Mouse (Mus musculus): ENCODE measurements at regions not wholly inside any gene's neighbourhood (a gene's known extent, or its start where the extent isn't known, plus 50 kb on each side); places are given as distances from the start of the nearest gene placed in this dataset.

GRCm38 (mm10) chr12:16152108-16152507, 335.4 kb upstream of the Trib2 start:
- Histone ChIP-seq H3K36me3 (no peaks in the 10 kb centered on the region), H3K27me3 (no peaks in the 10 kb centered on the region), H3K9me3 (no peaks in the 10 kb centered on the region), H3K4me2 (no peak overlapping the region), H3K4me3 (no peak overlapping the region), H3K27ac (no peak overlapping the region), H3K4me1 (no peaks in the 10 kb centered on the region), H3K9ac (no peak overlapping the region)
- ATAC-seq (ENCODE audit: borderline replicate concordance, extremely low read depth, low FRiP score, low TSS enrichment): no peak
- 71% methylated on average over 11 of the region's 11 CpGs for WGBS

- no peaks in the 10 kb centered on the region for H3K4me1 ChIP-seq
- ATAC-seq (ENCODE audit: borderline replicate concordance, extremely low read depth, low FRiP score, low TSS enrichment): no peak
- no peak overlapping the region for H3K27ac ChIP-seq
- H3K9me3 ChIP-seq: no peaks in the 10 kb centered on the region
- H3K36me3 ChIP-seq: no peaks in the 10 kb centered on the region
- no peak overlapping the region for H3K9ac ChIP-seq
- no peaks in the 10 kb centered on the region for H3K27me3 ChIP-seq
- 25% methylated on average over 5 of the region's 5 CpGs for WGBS
- no peak overlapping the region for H3K4me2 ChIP-seq
- no peak overlapping the region for H3K4me3 ChIP-seq
These were observed 334.5 kb upstream of the Trib2 start for GRCm38 (mm10) chr12:16151170-16151702.

- no peaks in the 10 kb centered on the region for H3K36me3 ChIP-seq
These were observed 330.2 kb upstream of the Trib2 start for GRCm38 (mm10) chr12:16146919-16147318.

GRCm38 (mm10) chr12:16145621-16146020, 328.9 kb upstream of the Trib2 start:
- 66% methylated on average over 7 of the region's 7 CpGs for WGBS
- no peak for ATAC-seq (ENCODE audit: borderline replicate concordance, extremely low read depth, low FRiP score, low TSS enrichment)
- Histone ChIP-seq H3K27ac (no peak overlapping the region), H3K4me1 (no peaks in the 10 kb centered on the region), H3K9me3 (no peaks in the 10 kb centered on the region), H3K36me3 (no peaks in the 10 kb centered on the region), H3K27me3 (no peaks in the 10 kb centered on the region), H3K9ac (no peak overlapping the region), H3K4me2 (no peak overlapping the region), H3K4me3 (no peak overlapping the region)

More at GRCm38 (mm10) chr12:16146919-16147318, 330.2 kb upstream of the Trib2 start:
- Histone ChIP-seq H3K4me1 (no peaks in the 10 kb centered on the region), H3K4me2 (no peak overlapping the region), H3K27me3 (no peaks in the 10 kb centered on the region), H3K9me3 (no peaks in the 10 kb centered on the region), H3K4me3 (no peak overlapping the region), H3K27ac (no peak overlapping the region), H3K9ac (no peak overlapping the region)
- 58% methylated on average over 2 of the region's 2 CpGs for WGBS
- no peak for ATAC-seq (ENCODE audit: borderline replicate concordance, extremely low read depth, low FRiP score, low TSS enrichment)

GRCm38 (mm10) chr12:16141193-16141592, 324.5 kb upstream of the Trib2 start:
- Histone ChIP-seq H3K9me3 (no peaks in the 10 kb centered on the region), H3K27me3 (no peaks in the 10 kb centered on the region), H3K27ac (no peak overlapping the region), H3K4me1 (no peaks in the 10 kb centered on the region), H3K9ac (no peak overlapping the region), H3K4me3 (no peak overlapping the region), H3K4me2 (no peak overlapping the region), H3K36me3 (no peaks in the 10 kb centered on the region)
- WGBS: 75% methylated on average over 4 of the region's 4 CpGs
- ATAC-seq (ENCODE audit: borderline replicate concordance, extremely low read depth, low FRiP score, low TSS enrichment): no peak

- H3K4me3 ChIP-seq: no peak overlapping the region
- no peaks in the 10 kb centered on the region for H3K9me3 ChIP-seq
- H3K4me1 ChIP-seq: no peaks in the 10 kb centered on the region
- 73% methylated on average over 5 of the region's 5 CpGs for WGBS
- H3K9ac ChIP-seq: no peak overlapping the region
- no peaks in the 10 kb centered on the region for H3K27me3 ChIP-seq
- no peak for ATAC-seq (ENCODE audit: borderline replicate concordance, extremely low read depth, low FRiP score, low TSS enrichment)
- H3K4me2 ChIP-seq: no peak overlapping the region
- no peaks in the 10 kb centered on the region for H3K36me3 ChIP-seq
- H3K27ac ChIP-seq: no peak overlapping the region
These were observed 323.9 kb upstream of the Trib2 start for GRCm38 (mm10) chr12:16140511-16141110.

GRCm38 (mm10) chr12:16139152-16139551, 322.4 kb upstream of the Trib2 start:
- no peaks in the 10 kb centered on the region for H3K4me1 ChIP-seq
- ATAC-seq (ENCODE audit: borderline replicate concordance, extremely low read depth, low FRiP score, low TSS enrichment): no peak
- H3K4me3 ChIP-seq: no peak overlapping the region
- H3K9ac ChIP-seq: no peak overlapping the region
- no peaks in the 10 kb centered on the region for H3K9me3 ChIP-seq
- no peak overlapping the region for H3K27ac ChIP-seq
- H3K27me3 ChIP-seq: no peaks in the 10 kb centered on the region
- H3K36me3 ChIP-seq: no peaks in the 10 kb centered on the region
- H3K4me2 ChIP-seq: no peak overlapping the region
- WGBS: 57% methylated on average over 4 of the region's 4 CpGs

- 74% methylated on average over 3 of the region's 3 CpGs for WGBS
- H3K4me1 ChIP-seq: no peaks in the 10 kb centered on the region
- ATAC-seq (ENCODE audit: borderline replicate concordance, extremely low read depth, low FRiP score, low TSS enrichment): no peak
These were observed 321.1 kb upstream of the Trib2 start for GRCm38 (mm10) chr12:16137801-16138200.

GRCm38 (mm10) chr12:16136214-16136671, 319.5 kb upstream of the Trib2 start:
- Histone ChIP-seq H3K4me1 (no peaks in the 10 kb centered on the region), H3K27me3 (no peaks in the 10 kb centered on the region), H3K27ac (no peak overlapping the region), H3K4me3 (no peak overlapping the region), H3K9me3 (no peaks in the 10 kb centered on the region), H3K4me2 (no peak overlapping the region), H3K9ac (no peak overlapping the region), H3K36me3 (no peaks in the 10 kb centered on the region)
- ATAC-seq (ENCODE audit: borderline replicate concordance, extremely low read depth, low FRiP score, low TSS enrichment): no peak; the same call in 1 of the 2 replicates
- WGBS: 11% methylated on average over 5 of the region's 5 CpGs

More at GRCm38 (mm10) chr12:16137801-16138200, 321.1 kb upstream of the Trib2 start:
- Histone ChIP-seq H3K4me2 (no peak overlapping the region), H3K9me3 (no peaks in the 10 kb centered on the region), H3K27me3 (no peaks in the 10 kb centered on the region), H3K9ac (no peak overlapping the region), H3K27ac (no peak overlapping the region), H3K4me3 (no peak overlapping the region), H3K36me3 (no peaks in the 10 kb centered on the region)

- Histone ChIP-seq H3K27me3 (no peaks in the 10 kb centered on the region), H3K9ac (no peak overlapping the region), H3K4me1 (no peaks in the 10 kb centered on the region), H3K36me3 (no peaks in the 10 kb centered on the region), H3K4me2 (no peak overlapping the region), H3K9me3 (no peaks in the 10 kb centered on the region), H3K4me3 (no peak overlapping the region), H3K27ac (no peak overlapping the region)
- ATAC-seq (ENCODE audit: borderline replicate concordance, extremely low read depth, low FRiP score, low TSS enrichment): no peak
- 37% methylated on average over 4 of the region's 4 CpGs for WGBS
These were observed 319.0 kb upstream of the Trib2 start for GRCm38 (mm10) chr12:16135602-16136213.

GRCm38 (mm10) chr12:16134446-16134845, 317.7 kb upstream of the Trib2 start:
- no peak overlapping the region for H3K27ac ChIP-seq
- no peaks in the 10 kb centered on the region for H3K27me3 ChIP-seq
- no peak overlapping the region for H3K4me3 ChIP-seq
- 70% methylated on average over 3 of the region's 3 CpGs for WGBS
- no peaks in the 10 kb centered on the region for H3K9me3 ChIP-seq
- H3K4me1 ChIP-seq: no peaks in the 10 kb centered on the region
- no peak for ATAC-seq (ENCODE audit: borderline replicate concordance, extremely low read depth, low FRiP score, low TSS enrichment)
- H3K4me2 ChIP-seq: no peak overlapping the region
- H3K36me3 ChIP-seq: no peaks in the 10 kb centered on the region
- no peak overlapping the region for H3K9ac ChIP-seq

- Histone ChIP-seq H3K9ac (no peak overlapping the region), H3K4me3 (no peak overlapping the region), H3K27ac (no peak overlapping the region), H3K9me3 (no peaks in the 10 kb centered on the region), H3K36me3 (no peaks in the 10 kb centered on the region), H3K4me1 (no peaks in the 10 kb centered on the region), H3K27me3 (no peaks in the 10 kb centered on the region), H3K4me2 (no peak overlapping the region)
- ATAC-seq (ENCODE audit: borderline replicate concordance, extremely low read depth, low FRiP score, low TSS enrichment): no peak
- 61% methylated on average over 3 of the region's 3 CpGs for WGBS
These were observed 316.5 kb upstream of the Trib2 start for GRCm38 (mm10) chr12:16133253-16133652.
